Mouse (Mus musculus) liver, adult 10 weeks (tissue): ENCODE results near the gene Orai1. TPM values are rescaled to one million over a fixed set of nuclear protein-coding genes. Genes with fewer than 3 reads are reported as not detected.

ENCODE experiments used
- polyA plus RNA-seq: library from polyadenylated mRNA; stranded (reverse); fragments of 350-450 nt; fragmentation: Illumina TruSeq; extraction: RNeasy Lipid Tissue Mini Kit (QIAGEN cat#74804); gene quantifications from one replicate; pipeline ENCODE4 v1.2.3, GENCODE M21; 2014; ENCODE audit warnings: low read depth, low replicate concordance

Gene Orai1
- 0.74 TPM for polyA plus RNA-seq

DNA sequence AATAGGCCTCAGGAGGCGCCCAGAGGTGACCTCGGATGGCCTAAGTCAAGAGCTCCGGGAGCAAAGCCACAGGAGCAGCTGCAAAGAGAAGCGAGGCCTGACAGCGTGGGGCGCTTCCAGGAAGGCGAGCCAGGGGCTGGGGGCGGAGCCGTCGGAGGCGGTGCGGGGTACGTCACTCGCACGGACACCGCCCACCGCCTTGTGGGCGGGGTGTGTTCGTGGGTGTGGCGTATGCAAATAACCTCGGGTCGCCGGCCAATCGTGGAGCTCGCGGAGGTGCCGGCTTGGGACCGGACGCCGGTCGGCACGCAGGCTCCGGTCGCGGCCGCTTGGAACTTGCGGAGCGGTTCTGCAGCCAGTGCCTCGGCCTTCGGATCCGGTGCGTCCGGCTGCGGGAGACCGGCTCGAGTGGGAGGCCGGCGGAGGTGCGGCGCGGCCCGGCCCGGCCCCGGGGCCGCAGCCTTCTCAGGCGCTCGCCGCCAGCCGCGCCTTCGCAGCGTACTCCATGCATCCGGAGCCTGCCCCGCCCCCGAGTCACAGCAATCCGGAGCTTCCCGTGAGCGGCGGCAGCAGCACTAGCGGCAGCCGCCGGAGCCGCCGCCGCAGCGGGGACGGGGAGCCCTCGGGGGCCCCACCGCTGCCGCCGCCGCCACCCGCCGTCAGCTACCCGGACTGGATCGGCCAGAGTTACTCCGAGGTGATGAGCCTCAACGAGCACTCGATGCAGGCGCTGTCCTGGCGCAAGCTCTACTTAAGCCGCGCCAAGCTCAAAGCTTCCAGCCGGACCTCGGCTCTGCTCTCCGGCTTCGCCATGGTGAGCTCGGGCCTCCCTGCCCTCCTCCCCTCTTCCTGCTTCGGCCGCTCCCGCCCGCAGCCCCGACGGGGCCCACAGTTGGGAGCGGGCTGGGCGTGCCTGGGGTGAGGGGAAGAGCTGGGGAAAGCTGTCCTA is at the start of gene Orai1:
TSS of gene Orai1 (plus strand) at position 322 of the 949 bp plus-strand sequence.

DNA sequence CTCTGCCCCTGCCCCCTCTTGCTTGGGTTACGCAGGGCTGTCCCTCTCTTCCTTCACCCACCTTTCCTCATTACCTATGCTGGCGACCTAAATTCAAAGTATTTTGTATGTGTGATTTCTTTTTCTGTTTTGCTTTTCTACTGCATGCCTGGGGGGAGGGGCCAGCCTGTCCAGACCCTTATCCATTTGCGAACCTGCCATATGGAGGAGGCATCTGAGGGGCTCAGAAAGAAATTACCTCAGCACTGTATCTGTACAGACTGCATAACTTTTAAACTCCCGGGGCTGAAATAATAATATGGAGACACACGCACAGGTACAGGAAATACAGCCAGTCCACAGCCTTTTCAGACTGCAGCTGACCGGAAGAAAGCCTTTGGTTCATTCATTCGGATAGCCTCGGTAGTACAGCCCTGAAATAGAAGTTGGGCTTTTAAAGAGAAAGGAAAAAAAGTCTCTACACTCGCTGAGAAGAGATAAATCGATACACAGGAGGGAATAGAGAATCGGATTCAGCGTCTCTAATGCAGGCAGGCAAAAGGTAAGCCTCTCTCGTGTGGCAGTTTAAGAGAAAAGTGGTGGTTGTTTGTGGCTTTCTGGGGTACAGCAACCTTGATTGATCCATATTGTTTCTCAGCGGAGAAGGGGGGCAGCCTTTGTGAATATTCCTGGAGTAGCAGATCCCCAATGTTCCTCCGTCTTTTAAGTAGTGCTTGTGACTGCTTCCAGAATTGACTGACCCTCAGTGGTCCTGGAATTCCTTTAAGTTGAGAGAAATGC is 25.1 kb upstream of the Orai1 start, which contains the start of gene Kdm2b:
TSS of gene Kdm2b (minus strand) at position 273 of the 780 bp plus-strand sequence.

DNA sequence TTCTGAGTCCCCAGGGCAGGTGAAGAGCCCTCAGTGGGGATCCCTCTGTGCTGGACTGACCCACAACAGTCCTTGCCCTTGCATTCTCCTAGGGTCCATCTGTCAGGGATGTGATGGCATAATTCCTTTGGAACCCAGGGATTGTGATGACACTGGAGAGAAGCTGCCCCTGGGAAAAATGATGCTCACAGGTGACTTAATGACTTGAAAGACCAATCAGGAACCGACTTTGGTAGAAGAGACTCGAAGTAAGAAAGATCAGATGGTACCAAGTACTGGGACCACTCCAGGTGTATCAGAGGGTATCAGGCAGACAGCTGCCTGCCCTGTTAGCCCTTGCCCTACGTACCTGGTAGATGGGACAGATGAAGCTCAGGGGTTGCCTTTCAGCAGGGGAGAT is 32.0 kb downstream of the Orai1 start, which contains the start of gene Morn3:
TSS of gene Morn3 (minus strand) at position 101 of the 400 bp plus-strand sequence.

DNA sequence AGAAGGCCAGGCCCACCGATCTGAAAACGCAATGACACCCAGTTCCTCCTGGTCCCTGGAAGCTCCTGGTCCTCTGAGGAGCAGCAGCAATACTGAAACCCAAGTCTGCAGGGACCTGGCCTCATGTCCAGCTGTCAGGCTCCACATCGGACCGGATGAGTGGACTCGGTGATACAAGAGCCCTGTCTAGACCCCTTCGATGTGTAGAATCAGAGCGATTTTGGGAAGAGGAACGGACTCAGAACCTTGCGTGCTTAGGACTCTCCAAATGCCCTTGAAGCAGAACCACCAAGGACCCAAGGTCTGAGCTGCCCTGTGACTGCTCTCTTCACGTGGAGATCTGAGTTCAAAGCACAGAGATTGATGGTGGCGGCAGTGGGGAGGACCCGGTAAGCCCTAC is 53.2 kb downstream of the Orai1 start, which contains the start of gene Tmem120b:
TSS of gene Tmem120b (plus strand) at position 301 of the 400 bp plus-strand sequence.

Other genes with a start within 250 kb of the Orai1 start
- gene Camkk2, start 235.7 kb upstream of the Orai1 start, polyA plus RNA-seq, result 4.3 TPM
- gene Anapc5, start 193.7 kb upstream of the Orai1 start, polyA plus RNA-seq, result 79.8 TPM
- 4.3 TPM for gene Rnf34, start 165.0 kb upstream of the Orai1 start, polyA plus RNA-seq
- 4.8 TPM for gene Kdm2b, start 25.3 kb upstream of the Orai1 start, polyA plus RNA-seq
- not detected for gene Morn3, start 31.9 kb downstream of the Orai1 start, polyA plus RNA-seq
- gene Tmem120b, start 53.3 kb downstream of the Orai1 start, polyA plus RNA-seq, result 1.9 TPM
- not detected for gene Rhof, start 117.6 kb downstream of the Orai1 start, polyA plus RNA-seq
- 2.4 TPM for gene Setd1b, start 127.1 kb downstream of the Orai1 start, polyA plus RNA-seq
- 7.9 TPM for gene Psmd9, start 154.3 kb downstream of the Orai1 start, polyA plus RNA-seq
- gene Hpd, start 167.7 kb downstream of the Orai1 start, polyA plus RNA-seq, result 1,209 TPM
- 0.21 TPM for gene Wdr66, start 237.0 kb downstream of the Orai1 start, polyA plus RNA-seq